Mouse (Mus musculus): Measurements from ENCODE around the gene Katnal1. TPM values are rescaled to one million over a fixed set of nuclear protein-coding genes. Genes with fewer than 3 reads are reported as not detected.

Katnal1 gene
- polyA plus RNA-seq, 1 experiment from 2014 or later: 42.3 TPM

GRCm38 (mm10) chr5:148909057-148909395 is 20.1 kb downstream of the Katnal1 start:
- H3K4me3 ChIP-seq (ENCODE audit: low read depth, low read length): no peak overlapping the region
- ATAC-seq (ENCODE audit: low read depth): no peak; the same call in none of the 2 replicates
- peak overlapping the region; percentile 60; the same call in 1 of the 2 replicates for H3K27ac ChIP-seq (ENCODE audit: low read depth, low read length)
- peaks cover 3% of the 10 kb centered on the region; the same call in 1 of the 2 replicates for H3K36me3 ChIP-seq (ENCODE audit: control insufficient read depth, insufficient read depth, low read length)
- 0 out of 2 replicates have a peak overlapping the region, but pooled peaks have one; percentile 12 for H3K4me2 ChIP-seq (ENCODE audit: low read depth, low read length)
- 0 out of 2 replicates have a peak overlapping the region, but pooled peaks have one; percentile 4 for H3K9ac ChIP-seq (replicated peaks; ENCODE audit: low read depth, low read length)
- H3K4me1 ChIP-seq (ENCODE audit: control insufficient read depth, insufficient read depth, low read length): peaks cover 14% of the 10 kb centered on the region; the same call in 1 of the 2 replicates
- no peaks in the 10 kb centered on the region for H3K27me3 ChIP-seq (ENCODE audit: control insufficient read depth, insufficient read depth, low read length)
- H3K9me3 ChIP-seq (ENCODE audit: control insufficient read depth, low read length): no peaks in the 10 kb centered on the region
- WGBS: 14% methylated on average over 7 of the region's 7 CpGs

GRCm38 (mm10) chr5:148908191-148909056 is 20.7 kb downstream of the Katnal1 start:
- Histone ChIP-seq H3K36me3 (ENCODE audit: control insufficient read depth, insufficient read depth, low read length) (peaks cover 6% of the 10 kb centered on the region; the same call in 1 of the 2 replicates), H3K9me3 (ENCODE audit: control insufficient read depth, low read length) (no peaks in the 10 kb centered on the region), H3K27ac (ENCODE audit: low read depth, low read length) (peak overlapping the region; percentile 60), H3K4me1 (ENCODE audit: control insufficient read depth, insufficient read depth, low read length) (peaks cover 14% of the 10 kb centered on the region; the same call in 1 of the 2 replicates), H3K4me3 (ENCODE audit: low read depth, low read length) (no peak overlapping the region), H3K27me3 (ENCODE audit: control insufficient read depth, insufficient read depth, low read length) (no peaks in the 10 kb centered on the region), H3K9ac (replicated peaks; ENCODE audit: low read depth, low read length) (0 out of 2 replicates have a peak overlapping the region, but pooled peaks have one; percentile 4), H3K4me2 (ENCODE audit: low read depth, low read length) (no peak overlapping the region)
- 43% methylated on average over 17 of the region's 17 CpGs for WGBS
- ATAC-seq (ENCODE audit: low read depth): peak; percentile 65

- ATAC-seq (ENCODE audit: low read depth): no peak
- Histone ChIP-seq H3K36me3 (ENCODE audit: control insufficient read depth, insufficient read depth, low read length) (peaks cover 6% of the 10 kb centered on the region; the same call in 1 of the 2 replicates), H3K27ac (ENCODE audit: low read depth, low read length) (no peak overlapping the region), H3K9me3 (ENCODE audit: control insufficient read depth, low read length) (no peaks in the 10 kb centered on the region), H3K9ac (replicated peaks; ENCODE audit: low read depth, low read length) (no peak overlapping the region), H3K4me2 (ENCODE audit: low read depth, low read length) (no peak overlapping the region), H3K4me1 (ENCODE audit: control insufficient read depth, insufficient read depth, low read length) (peaks cover 14% of the 10 kb centered on the region; the same call in 1 of the 2 replicates), H3K27me3 (ENCODE audit: control insufficient read depth, insufficient read depth, low read length) (no peaks in the 10 kb centered on the region), H3K4me3 (ENCODE audit: low read depth, low read length) (no peak overlapping the region)
- 84% methylated on average over 4 of the region's 4 CpGs for WGBS
Measured at GRCm38 (mm10) chr5:148906305-148906704, 22.8 kb downstream of the Katnal1 start.

GRCm38 (mm10) chr5:148904846-148905245 is 24.3 kb downstream of the Katnal1 start:
- no peaks in the 10 kb centered on the region for H3K9me3 ChIP-seq (ENCODE audit: control insufficient read depth, low read length)
- H3K9ac ChIP-seq (replicated peaks; ENCODE audit: low read depth, low read length): no peak overlapping the region
- H3K27ac ChIP-seq (ENCODE audit: low read depth, low read length): no peak overlapping the region
- no peaks in the 10 kb centered on the region for H3K27me3 ChIP-seq (ENCODE audit: control insufficient read depth, insufficient read depth, low read length)
- H3K4me1 ChIP-seq (ENCODE audit: control insufficient read depth, insufficient read depth, low read length): peaks cover 14% of the 10 kb centered on the region; the same call in 1 of the 2 replicates
- no peak overlapping the region for H3K4me3 ChIP-seq (ENCODE audit: low read depth, low read length)
- 83% methylated on average over 6 of the region's 6 CpGs for WGBS
- peaks cover 9% of the 10 kb centered on the region; the same call in 1 of the 2 replicates for H3K36me3 ChIP-seq (ENCODE audit: control insufficient read depth, insufficient read depth, low read length)
- no peak for ATAC-seq (ENCODE audit: low read depth)
- H3K4me2 ChIP-seq (ENCODE audit: low read depth, low read length): no peak overlapping the region

- no peak for ATAC-seq (ENCODE audit: low read depth)
- H3K9ac ChIP-seq (replicated peaks; ENCODE audit: low read depth, low read length): no peak overlapping the region
- H3K4me1 ChIP-seq (ENCODE audit: control insufficient read depth, insufficient read depth, low read length): no peaks in the 10 kb centered on the region
- peaks cover 9% of the 10 kb centered on the region; the same call in 1 of the 2 replicates for H3K36me3 ChIP-seq (ENCODE audit: control insufficient read depth, insufficient read depth, low read length)
- no peak overlapping the region for H3K4me3 ChIP-seq (ENCODE audit: low read depth, low read length)
- no peak overlapping the region for H3K27ac ChIP-seq (ENCODE audit: low read depth, low read length)
- no peaks in the 10 kb centered on the region for H3K27me3 ChIP-seq (ENCODE audit: control insufficient read depth, insufficient read depth, low read length)
- no peaks in the 10 kb centered on the region for H3K9me3 ChIP-seq (ENCODE audit: control insufficient read depth, low read length)
- 95% methylated on average over 7 of the region's 7 CpGs for WGBS
- H3K4me2 ChIP-seq (ENCODE audit: low read depth, low read length): no peak overlapping the region
Measured at GRCm38 (mm10) chr5:148899361-148899760, 29.8 kb downstream of the Katnal1 start.

GRCm38 (mm10) chr5:148897941-148898417 is 31.1 kb downstream of the Katnal1 start:
- 60% methylated on average over 12 of the region's 12 CpGs for WGBS
- Histone ChIP-seq H3K27ac (ENCODE audit: low read depth, low read length) (no peak overlapping the region), H3K4me1 (ENCODE audit: control insufficient read depth, insufficient read depth, low read length) (no peaks in the 10 kb centered on the region), H3K27me3 (ENCODE audit: control insufficient read depth, insufficient read depth, low read length) (no peaks in the 10 kb centered on the region), H3K9me3 (ENCODE audit: control insufficient read depth, low read length) (no peaks in the 10 kb centered on the region), H3K9ac (replicated peaks; ENCODE audit: low read depth, low read length) (0 out of 2 replicates have a peak overlapping the region, but pooled peaks have one; percentile 8), H3K4me3 (ENCODE audit: low read depth, low read length) (no peak overlapping the region), H3K36me3 (ENCODE audit: control insufficient read depth, insufficient read depth, low read length) (0 out of 2 replicates have a peak, but pooled peaks cover 3% of the 10 kb centered on the region), H3K4me2 (ENCODE audit: low read depth, low read length) (no peak overlapping the region)
- no peak for ATAC-seq (ENCODE audit: low read depth)

GRCm38 (mm10) chr5:148897069-148897702 is 31.9 kb downstream of the Katnal1 start:
- no peak for ATAC-seq (ENCODE audit: low read depth)

GRCm38 (mm10) chr5:148896515-148896914 is 32.6 kb downstream of the Katnal1 start:
- Histone ChIP-seq H3K27ac (ENCODE audit: low read depth, low read length) (no peak overlapping the region), H3K9me3 (ENCODE audit: control insufficient read depth, low read length) (no peaks in the 10 kb centered on the region), H3K36me3 (ENCODE audit: control insufficient read depth, insufficient read depth, low read length) (peaks cover 15% of the 10 kb centered on the region), H3K9ac (replicated peaks; ENCODE audit: low read depth, low read length) (no peak overlapping the region), H3K27me3 (ENCODE audit: control insufficient read depth, insufficient read depth, low read length) (no peaks in the 10 kb centered on the region), H3K4me3 (ENCODE audit: low read depth, low read length) (no peak overlapping the region), H3K4me2 (ENCODE audit: low read depth, low read length) (no peak overlapping the region), H3K4me1 (ENCODE audit: control insufficient read depth, insufficient read depth, low read length) (no peaks in the 10 kb centered on the region)
- no peak for ATAC-seq (ENCODE audit: low read depth)
- WGBS: 81% methylated on average over 10 of the region's 10 CpGs

More at GRCm38 (mm10) chr5:148897069-148897702, 31.9 kb downstream of the Katnal1 start:
- 59% methylated on average over 14 of the region's 14 CpGs for WGBS
- Histone ChIP-seq H3K4me1 (ENCODE audit: control insufficient read depth, insufficient read depth, low read length) (no peaks in the 10 kb centered on the region), H3K36me3 (ENCODE audit: control insufficient read depth, insufficient read depth, low read length) (peaks cover 9% of the 10 kb centered on the region), H3K27me3 (ENCODE audit: control insufficient read depth, insufficient read depth, low read length) (no peaks in the 10 kb centered on the region), H3K27ac (ENCODE audit: low read depth, low read length) (no peak overlapping the region), H3K4me2 (ENCODE audit: low read depth, low read length) (no peak overlapping the region), H3K9ac (replicated peaks; ENCODE audit: low read depth, low read length) (no peak overlapping the region), H3K9me3 (ENCODE audit: control insufficient read depth, low read length) (no peaks in the 10 kb centered on the region), H3K4me3 (ENCODE audit: low read depth, low read length) (no peak overlapping the region)

All from neural tube, embryonic 14.5 days (tissue).